Mouse (Mus musculus) liver, embryonic 13.5 days (tissue): ENCODE measurements around the gene Faim. TPM values are rescaled to one million over a fixed set of nuclear protein-coding genes. Genes with fewer than 3 reads are reported as not detected.

Source experiments
- ATAC-seq: fragments of 200-750 bp; cut with Nextera tagmentation; 2 replicates; pipeline ENCODE4 v1.8.0; 2017; ENCODE audit warnings: low read depth, mild to moderate bottlenecking, moderate number of reproducible peaks, moderate library complexity
- DNase-seq: peaks from one replicate; pipeline ENCODE4 v3.0.0; 2022
- H3K27ac ChIP-seq: fragments of 300-500 bp; sonication (generic); 2 replicates; pipeline ENCODE4 v1.5.1; 2015; ENCODE audit warnings: moderate library complexity, mild to moderate bottlenecking, inconsistent platforms
- H3K27me3 ChIP-seq: fragments of 300-500 bp; sonication (generic); 2 replicates; pipeline ENCODE4 v1.6.1; 2015; ENCODE audit warnings: mild to moderate bottlenecking, inconsistent platforms
- H3K36me3 ChIP-seq: fragments of 300-500 bp; sonication (generic); 2 replicates; pipeline ENCODE4 v1.6.1; 2015; ENCODE audit warnings: mild to moderate bottlenecking, inconsistent platforms
- H3K4me1 ChIP-seq: fragments of 300-500 bp; sonication (generic); replicated peaks from 2 replicates; pipeline ENCODE4 v1.6.1; 2015; ENCODE audit warnings: inconsistent platforms
- H3K4me2 ChIP-seq: fragments of 300-500 bp; sonication (generic); 2 replicates; pipeline ENCODE4 v1.6.1; 2015; ENCODE audit warnings: inconsistent platforms, mild to moderate bottlenecking, moderate library complexity
- H3K4me3 ChIP-seq: fragments of 300-500 bp; sonication (generic); replicated peaks from 2 replicates; pipeline ENCODE4 v1.5.1; 2015; ENCODE audit warnings: mild to moderate bottlenecking, inconsistent platforms
- H3K9ac ChIP-seq: fragments of 300-500 bp; sonication (generic); 2 replicates; pipeline ENCODE4 v1.6.1; 2015; ENCODE audit warnings: mild to moderate bottlenecking, inconsistent platforms
- H3K9me3 ChIP-seq: fragments of 300-500 bp; sonication (generic); replicated peaks from 2 replicates; pipeline ENCODE4 v1.6.1; 2016; ENCODE audit warnings: inconsistent platforms
- WGBS: fragments of 180-500 bp; shearing (Covaris S2); methylation state at CpG from one replicate; pipeline ENCODE4 v1.1.7; 2015; ENCODE audit not compliant: insufficient replicate concordance; 5-methylcytosine and 5-hydroxymethylcytosine counted together
- polyA plus RNA-seq: library from polyadenylated mRNA; unstranded; fragments of >200 nt; fragmentation: Nextera tagmentation; extraction: Ambion mirVana; gene quantifications from 2 replicates; pipeline ENCODE4 v1.2.1, GENCODE M21; 2015

Faim gene
- polyA plus RNA-seq, 1 experiment from 2014 or later: 16.4 TPM

DNA sequence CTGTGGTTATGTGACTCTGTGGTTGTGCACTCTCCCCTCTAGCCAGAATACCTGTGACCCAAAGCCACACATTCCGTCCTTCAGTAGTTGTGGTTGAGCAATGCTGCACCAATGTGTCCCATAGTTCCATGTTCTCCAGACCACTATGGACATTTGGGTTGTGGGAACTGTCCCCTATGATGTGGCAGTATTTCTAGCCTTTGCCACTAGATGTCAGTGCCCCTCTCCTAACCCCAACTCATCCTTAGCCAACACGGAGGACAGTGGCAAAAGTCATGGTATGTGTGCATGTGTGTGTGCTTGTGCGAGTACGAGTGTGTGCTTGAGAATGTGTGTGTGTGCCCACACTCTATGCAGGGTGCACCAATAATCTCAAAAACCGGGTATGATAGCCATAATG, 9.7 kb upstream of the Faim start:
- Histone ChIP-seq H3K27me3 (peaks cover 85% of the 10 kb centered on the region), H3K9me3 (no peaks in the 10 kb centered on the region), H3K9ac (no peak overlapping the region), H3K4me2 (no peak overlapping the region), H3K4me3 (no peak overlapping the region), H3K4me1 (peaks cover 12% of the 10 kb centered on the region; the same call in 1 of the 2 replicates), H3K36me3 (no peaks in the 10 kb centered on the region), H3K27ac (no peak overlapping the region)
- 34% methylated on average over 5 of the region's 5 CpGs for WGBS
- no peak for ATAC-seq
- no peak for DNase-seq

DNA sequence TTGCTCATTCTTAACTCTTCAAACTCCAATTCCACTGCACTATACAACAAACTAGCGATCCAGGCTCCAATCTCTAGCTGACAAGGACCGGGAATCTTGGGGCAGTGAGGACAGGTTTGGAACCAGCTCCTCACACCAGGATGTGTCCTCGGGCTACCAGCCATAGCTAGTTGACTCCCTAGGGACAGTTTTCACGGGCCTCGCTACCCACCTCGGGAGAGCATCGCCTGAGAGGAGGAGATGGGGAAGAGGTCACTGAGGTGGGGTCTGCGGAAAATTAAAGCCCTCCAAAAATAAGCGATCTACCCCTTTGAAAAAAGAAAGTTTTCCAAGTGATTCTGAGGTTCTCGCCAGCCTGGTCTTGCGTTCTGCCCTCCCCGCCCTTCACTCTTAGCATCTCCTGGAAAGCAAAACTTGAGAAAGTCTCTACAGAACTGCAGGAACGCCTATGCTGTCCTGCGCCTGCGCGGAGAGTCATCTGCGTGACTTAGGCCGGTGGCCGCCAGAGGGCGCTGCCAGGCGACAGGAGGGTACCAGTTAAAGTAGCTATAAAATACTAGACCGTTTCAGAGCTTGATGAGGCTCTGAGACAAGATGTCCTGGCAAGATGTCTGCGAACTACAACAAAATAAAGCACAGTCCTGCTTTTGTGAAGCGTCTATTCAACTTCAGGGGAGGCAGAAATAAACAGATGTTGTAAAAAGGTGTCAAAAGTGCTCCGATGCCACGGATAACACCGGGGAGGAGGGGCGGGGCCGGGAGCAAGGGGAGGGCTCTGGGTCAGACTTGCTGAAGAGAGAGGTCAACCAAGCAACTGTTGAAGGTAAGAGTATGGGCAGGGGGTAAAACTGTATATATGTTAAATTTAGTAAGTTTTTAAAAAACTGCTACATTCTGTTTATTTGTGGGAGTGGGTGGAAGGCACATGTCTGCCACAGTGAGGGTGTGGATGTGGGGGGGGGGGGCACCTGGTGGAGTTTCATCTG, 6.4 kb upstream of the Faim start:
- H3K36me3 ChIP-seq: no peaks in the 10 kb centered on the region
- peaks cover 6% of the 10 kb centered on the region; the same call in 1 of the 2 replicates for H3K4me1 ChIP-seq
- peak overlapping the region; percentile 58 for H3K4me2 ChIP-seq
- H3K27me3 ChIP-seq: peaks cover 82% of the 10 kb centered on the region
- WGBS: 6% methylated on average over 29 of the region's 29 CpGs
- no peaks in the 10 kb centered on the region for H3K9me3 ChIP-seq
- peak overlapping the region; percentile 33 for H3K4me3 ChIP-seq
- DNase-seq (peak; percentile 80), ATAC-seq (peak; percentile 74)
- H3K27ac ChIP-seq: no peak overlapping the region
- no peak overlapping the region for H3K9ac ChIP-seq

DNA sequence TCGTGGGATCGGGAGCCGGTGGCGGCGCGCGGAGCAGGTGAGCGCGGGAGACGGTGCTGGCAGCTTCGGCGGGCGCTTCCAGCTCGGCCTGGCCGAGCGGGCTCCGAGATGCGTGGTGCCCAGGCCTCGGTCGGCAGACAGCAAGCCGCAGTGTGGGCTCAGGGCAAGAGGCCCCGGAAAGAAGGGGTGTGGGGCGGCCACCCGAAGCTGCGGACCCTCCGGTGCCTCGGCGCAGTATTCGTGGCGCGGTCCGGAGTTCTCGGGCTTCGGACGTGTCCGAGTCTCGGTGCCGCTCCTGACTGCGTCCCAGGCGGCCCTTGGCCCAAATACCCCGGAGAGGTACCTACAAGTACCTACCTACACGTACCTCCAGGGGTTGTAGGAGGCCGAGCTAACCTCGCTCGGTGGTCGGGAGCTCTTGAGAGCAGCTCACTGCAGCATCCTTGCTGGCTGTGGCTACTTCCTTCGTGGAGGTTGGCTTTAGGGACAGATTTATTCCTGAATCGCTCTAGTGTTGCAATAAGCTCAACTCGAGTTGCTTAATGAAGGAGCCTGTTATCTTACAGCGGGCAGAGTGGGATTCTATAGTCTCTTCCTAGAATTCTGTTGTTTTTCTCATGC, 413 bp downstream of the Faim start:
- Histone ChIP-seq H3K36me3 (no peaks in the 10 kb centered on the region), H3K27ac (no peak overlapping the region; the same call in 1 of the 2 replicates), H3K27me3 (peaks cover 28% of the 10 kb centered on the region), H3K9ac (peak overlapping the region; percentile 83), H3K4me1 (peaks cover 21% of the 10 kb centered on the region), H3K9me3 (no peaks in the 10 kb centered on the region), H3K4me2 (peak overlapping the region; percentile 100), H3K4me3 (peak overlapping the region; percentile 81)
- DNase-seq (peak; percentile 20), ATAC-seq (peak; percentile 17)
- WGBS: under 1% methylated on average over 50 of the region's 50 CpGs

DNA sequence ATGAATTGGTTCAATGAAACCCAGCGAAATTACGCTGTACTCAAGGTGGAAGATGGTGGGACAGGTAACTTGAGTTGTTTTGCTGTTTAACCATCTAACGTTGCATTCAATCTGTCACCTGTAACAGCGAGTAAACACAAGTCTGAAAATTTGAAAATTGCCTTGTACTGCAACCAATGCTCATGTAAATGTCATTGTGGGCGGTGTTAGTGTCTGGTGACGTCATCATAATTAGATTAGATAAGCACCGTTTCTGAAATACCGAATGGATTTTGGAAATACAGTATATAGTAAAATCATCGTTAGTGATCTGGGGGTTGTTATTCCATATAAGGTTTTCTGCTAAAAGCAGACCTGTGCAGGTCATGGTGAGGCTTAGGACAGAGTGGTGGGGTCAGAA, 958 bp downstream of the Faim start:
- peak overlapping the region; percentile 83 for H3K9ac ChIP-seq
- peaks cover 24% of the 10 kb centered on the region for H3K27me3 ChIP-seq
- H3K27ac ChIP-seq: no peak overlapping the region
- ATAC-seq (no peak), DNase-seq (no peak)
- H3K36me3 ChIP-seq: no peaks in the 10 kb centered on the region
- peak overlapping the region; percentile 81 for H3K4me3 ChIP-seq
- peak overlapping the region; percentile 100 for H3K4me2 ChIP-seq
- H3K9me3 ChIP-seq: no peaks in the 10 kb centered on the region
- H3K4me1 ChIP-seq: peaks cover 21% of the 10 kb centered on the region
- WGBS: 35% methylated on average over 9 of the region's 9 CpGs

DNA sequence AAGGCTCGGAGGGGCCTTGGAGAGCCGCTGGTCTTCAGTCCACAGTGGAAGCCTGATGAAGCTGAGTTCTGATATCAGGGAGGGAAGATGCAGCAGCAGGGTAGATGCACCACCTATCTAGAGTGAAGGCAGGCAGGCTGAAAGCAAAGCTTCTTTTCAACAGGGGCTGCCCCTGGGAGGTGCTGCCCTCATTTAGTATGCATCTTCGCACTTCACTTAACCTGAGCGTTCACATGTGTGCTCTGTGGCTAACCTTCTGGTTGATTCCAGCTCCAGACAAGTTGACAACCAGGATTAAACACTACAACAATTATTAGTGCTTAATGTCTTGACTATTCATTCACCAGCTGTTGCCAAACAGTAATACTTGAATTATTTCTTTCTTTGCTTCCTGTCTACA, 7.9 kb downstream of the Faim start:
- H3K4me2 ChIP-seq: no peak overlapping the region
- WGBS: 89% methylated on average over 4 of the region's 4 CpGs
- no peaks in the 10 kb centered on the region for H3K9me3 ChIP-seq
- H3K4me3 ChIP-seq: no peak overlapping the region
- no peak for DNase-seq
- no peak for ATAC-seq
- H3K27me3 ChIP-seq: no peaks in the 10 kb centered on the region
- H3K9ac ChIP-seq: no peak overlapping the region
- H3K27ac ChIP-seq: no peak overlapping the region
- 0 out of 2 replicates have a peak, but pooled peaks cover 6% of the 10 kb centered on the region for H3K36me3 ChIP-seq
- H3K4me1 ChIP-seq: no peaks in the 10 kb centered on the region

DNA sequence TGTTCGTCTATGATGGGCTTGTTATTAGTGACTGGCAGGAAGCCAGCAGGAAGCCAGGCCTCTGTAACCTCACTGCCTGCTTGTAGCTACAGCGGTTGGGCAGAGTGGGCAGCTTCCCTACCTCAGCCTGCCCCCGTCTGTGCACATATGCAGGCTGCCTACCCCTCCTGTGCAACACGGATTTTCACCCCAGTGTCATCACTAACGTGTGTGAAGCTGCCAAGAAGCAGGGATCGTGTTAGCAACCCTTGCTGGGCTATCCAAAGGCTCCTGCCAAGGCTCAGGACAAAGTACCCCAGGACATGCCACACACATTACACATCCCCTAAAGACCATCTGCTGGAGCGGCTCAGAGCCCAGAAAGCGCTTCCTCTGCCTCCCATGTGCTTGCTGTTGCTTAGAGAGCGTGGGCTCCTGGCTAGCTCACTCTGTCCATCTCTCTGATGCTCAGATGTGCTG, 13.7 kb downstream of the Faim start:
- 48% methylated on average over 9 of the region's 9 CpGs for WGBS
- H3K4me2 ChIP-seq: no peak overlapping the region
- H3K27ac ChIP-seq: no peak overlapping the region
- no peaks in the 10 kb centered on the region for H3K9me3 ChIP-seq
- no peaks in the 10 kb centered on the region for H3K4me1 ChIP-seq
- H3K9ac ChIP-seq: no peak overlapping the region
- ATAC-seq (no peak), DNase-seq (no peak)
- no peak overlapping the region for H3K4me3 ChIP-seq
- no peaks in the 10 kb centered on the region for H3K27me3 ChIP-seq
- peaks cover 10% of the 10 kb centered on the region; the same call in 1 of the 2 replicates for H3K36me3 ChIP-seq

DNA sequence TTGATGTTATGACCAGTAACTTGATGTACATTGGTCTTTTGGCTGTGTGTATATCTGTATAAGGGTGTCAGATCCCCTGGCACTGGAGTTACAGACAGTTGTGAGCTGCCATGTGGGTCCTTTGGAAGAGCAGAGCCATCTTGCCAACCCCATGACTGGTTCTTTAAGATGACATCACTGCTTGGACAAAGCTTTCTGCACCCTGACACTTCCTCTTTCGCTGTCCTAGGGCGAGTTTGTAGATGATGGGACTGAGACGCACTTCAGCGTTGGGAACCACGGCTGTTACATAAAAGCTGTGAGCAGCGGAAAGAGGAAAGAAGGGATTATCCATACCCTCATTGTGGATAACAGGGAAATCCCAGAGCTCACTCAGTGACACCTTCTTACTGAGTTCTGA, 15.2 kb downstream of the Faim start:
- no peaks in the 10 kb centered on the region for H3K27me3 ChIP-seq
- ATAC-seq (no peak), DNase-seq (no peak)
- H3K4me3 ChIP-seq: no peak overlapping the region
- H3K36me3 ChIP-seq: peaks cover 10% of the 10 kb centered on the region; the same call in 1 of the 2 replicates
- WGBS: 72% methylated on average over 6 of the region's 6 CpGs
- H3K9me3 ChIP-seq: no peaks in the 10 kb centered on the region
- no peak overlapping the region for H3K4me2 ChIP-seq
- H3K27ac ChIP-seq: no peak overlapping the region
- H3K4me1 ChIP-seq: no peaks in the 10 kb centered on the region
- no peak overlapping the region for H3K9ac ChIP-seq

DNA sequence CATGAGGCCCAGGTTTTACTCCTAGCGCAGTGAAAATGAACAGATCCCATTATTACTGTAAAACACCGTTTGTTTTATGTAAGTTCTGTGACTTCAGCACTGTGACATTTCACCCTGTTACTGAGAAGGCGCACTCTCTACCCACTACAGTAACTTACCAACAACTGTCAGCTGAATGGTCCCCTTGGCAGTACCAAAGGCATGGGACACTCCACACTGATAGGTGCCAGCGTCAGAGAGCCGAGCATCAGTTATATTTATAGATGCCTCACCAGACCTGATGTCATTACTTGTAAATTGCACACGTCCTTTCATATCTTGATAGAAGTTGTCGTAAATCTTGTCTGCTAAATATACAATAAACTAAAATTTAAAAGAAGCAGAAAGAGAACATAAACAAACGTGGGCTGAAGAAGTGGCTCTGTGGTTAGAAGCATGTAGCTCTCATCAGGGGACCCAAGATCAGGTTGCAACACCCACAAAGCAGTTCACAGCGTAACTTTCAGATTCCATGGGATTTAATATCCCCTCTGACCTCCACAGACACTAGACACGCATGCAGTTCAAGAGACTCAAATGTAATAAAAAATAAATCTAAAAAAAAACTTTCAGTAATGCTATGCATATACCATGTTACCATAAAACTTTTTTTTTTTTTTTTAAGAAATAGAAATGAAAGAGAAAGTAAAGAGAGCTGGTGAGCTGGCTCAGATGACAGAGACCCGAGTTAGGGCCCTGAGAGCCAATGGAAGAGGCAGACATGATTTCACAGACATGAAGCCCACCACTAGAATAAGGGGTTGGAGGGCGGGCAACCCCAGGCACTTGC, 23.1 kb downstream of the Faim start:
- Histone ChIP-seq H3K4me3 (no peak overlapping the region), H3K36me3 (no peaks in the 10 kb centered on the region), H3K9ac (no peak overlapping the region), H3K27me3 (no peaks in the 10 kb centered on the region), H3K27ac (no peak overlapping the region), H3K9me3 (no peaks in the 10 kb centered on the region), H3K4me1 (no peaks in the 10 kb centered on the region), H3K4me2 (no peak overlapping the region)
- DNase-seq (no peak), ATAC-seq (no peak)
- 69% methylated on average over 12 of the region's 12 CpGs for WGBS

DNA sequence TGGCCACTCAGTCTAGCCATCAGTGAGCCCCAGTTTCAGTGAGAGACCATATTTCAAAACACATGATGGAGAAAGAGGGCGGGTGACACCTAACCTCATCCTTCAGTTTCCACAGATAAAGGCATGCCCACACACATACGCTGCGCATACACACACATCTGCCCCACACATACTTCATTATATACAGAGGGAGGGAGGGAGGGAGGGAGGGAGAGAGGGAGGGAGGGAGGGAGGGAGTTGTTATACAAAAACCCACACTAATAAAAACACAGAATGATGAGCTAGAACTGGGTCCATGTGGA, 23.7 kb downstream of the Faim start:
- no peaks in the 10 kb centered on the region for H3K36me3 ChIP-seq
- 82% methylated on average over 3 of the region's 3 CpGs for WGBS
- DNase-seq: no peak
- no peak overlapping the region for H3K4me2 ChIP-seq
- H3K27me3 ChIP-seq: no peaks in the 10 kb centered on the region
- H3K9ac ChIP-seq: no peak overlapping the region
- no peak overlapping the region for H3K4me3 ChIP-seq
- no peaks in the 10 kb centered on the region for H3K4me1 ChIP-seq
- H3K9me3 ChIP-seq: no peaks in the 10 kb centered on the region
- no peak for ATAC-seq
- H3K27ac ChIP-seq: no peak overlapping the region

DNA sequence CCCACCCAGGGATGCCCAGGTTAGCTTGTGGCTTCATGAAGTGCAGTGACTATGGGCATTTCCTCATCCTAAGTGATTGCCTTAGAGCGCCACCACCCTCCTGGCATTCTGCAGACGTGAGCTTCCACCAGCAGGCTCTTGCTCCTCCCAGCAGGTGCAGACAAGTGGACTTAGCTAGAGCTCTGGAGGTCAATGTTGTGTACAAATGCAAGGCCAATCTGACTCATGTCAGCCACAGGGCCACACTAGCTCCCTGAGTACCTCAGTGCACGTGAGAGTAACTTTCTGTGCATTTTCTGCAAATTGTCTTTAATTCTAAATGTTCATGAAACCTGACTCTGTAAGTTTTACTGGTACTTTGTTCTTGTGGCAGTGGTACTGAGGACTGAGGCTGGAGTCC, 30.1 kb downstream of the Faim start:
- Histone ChIP-seq H3K4me1 (no peaks in the 10 kb centered on the region), H3K4me3 (no peak overlapping the region), H3K4me2 (no peak overlapping the region), H3K27me3 (no peaks in the 10 kb centered on the region), H3K36me3 (no peaks in the 10 kb centered on the region), H3K9ac (no peak overlapping the region), H3K9me3 (no peaks in the 10 kb centered on the region), H3K27ac (no peak overlapping the region)
- ATAC-seq (no peak), DNase-seq (no peak)
- 44% methylated on average over 3 of the region's 3 CpGs for WGBS

DNA sequence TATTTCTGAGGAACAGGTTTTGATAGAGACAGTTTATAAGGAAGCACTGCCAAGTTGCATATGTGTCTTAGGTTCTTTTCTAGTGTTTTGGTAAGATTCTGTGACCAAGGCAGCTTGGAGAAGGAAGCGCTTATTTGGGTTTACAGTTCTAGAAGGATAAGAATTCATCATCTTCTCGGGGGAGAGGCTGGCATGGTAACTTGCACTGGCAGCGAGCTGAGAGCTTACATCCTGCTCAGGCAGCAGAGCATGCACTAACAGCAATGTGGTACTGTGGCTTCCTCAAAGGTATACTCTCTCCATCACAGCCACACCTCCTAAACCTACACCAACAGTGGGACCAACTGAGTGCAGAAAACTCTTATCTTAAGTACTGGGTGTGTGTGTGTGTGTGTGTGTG, 30.6 kb downstream of the Faim start:
- H3K4me3 ChIP-seq: no peak overlapping the region
- H3K36me3 ChIP-seq: no peaks in the 10 kb centered on the region
- H3K4me2 ChIP-seq: no peak overlapping the region
- no peaks in the 10 kb centered on the region for H3K4me1 ChIP-seq
- no peaks in the 10 kb centered on the region for H3K27me3 ChIP-seq
- ATAC-seq: no peak
- DNase-seq: no peak
- 51% methylated on average over 3 of the region's 3 CpGs for WGBS
- no peak overlapping the region for H3K9ac ChIP-seq
- H3K27ac ChIP-seq: no peak overlapping the region
- no peaks in the 10 kb centered on the region for H3K9me3 ChIP-seq
